Mouse (Mus musculus): ENCODE measurements around the gene Hoxd13. TPM values are rescaled to one million over a fixed set of nuclear protein-coding genes. Genes with fewer than 3 reads are reported as not detected.

Gene Hoxd13
- total RNA-seq, 1 experiment from 2014 or later = not detected

DNA sequence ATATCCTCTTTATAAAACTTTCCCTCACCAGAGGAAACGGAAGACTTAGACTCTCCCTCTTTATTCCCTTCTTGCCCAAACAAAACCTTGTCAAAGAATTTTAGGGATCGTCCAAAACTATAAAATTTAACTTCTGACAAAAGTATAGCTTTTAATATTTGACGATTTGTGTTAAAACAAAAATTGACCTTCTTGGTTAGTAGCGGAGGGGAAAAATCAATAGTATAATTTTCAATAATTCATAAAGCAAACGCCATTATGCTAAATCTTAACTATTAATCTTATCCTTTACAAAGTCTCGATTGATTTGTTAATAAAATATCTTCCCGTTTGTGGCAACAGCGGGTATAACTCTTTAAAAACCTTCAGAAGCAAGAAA lies 22.2 kb downstream of the Hoxd13 start:
- ATAC-seq (replicated peaks; ENCODE audit: insufficient number of reproducible peaks, low FRiP score, low TSS enrichment, poor library complexity, severe bottlenecking) = no peak

DNA sequence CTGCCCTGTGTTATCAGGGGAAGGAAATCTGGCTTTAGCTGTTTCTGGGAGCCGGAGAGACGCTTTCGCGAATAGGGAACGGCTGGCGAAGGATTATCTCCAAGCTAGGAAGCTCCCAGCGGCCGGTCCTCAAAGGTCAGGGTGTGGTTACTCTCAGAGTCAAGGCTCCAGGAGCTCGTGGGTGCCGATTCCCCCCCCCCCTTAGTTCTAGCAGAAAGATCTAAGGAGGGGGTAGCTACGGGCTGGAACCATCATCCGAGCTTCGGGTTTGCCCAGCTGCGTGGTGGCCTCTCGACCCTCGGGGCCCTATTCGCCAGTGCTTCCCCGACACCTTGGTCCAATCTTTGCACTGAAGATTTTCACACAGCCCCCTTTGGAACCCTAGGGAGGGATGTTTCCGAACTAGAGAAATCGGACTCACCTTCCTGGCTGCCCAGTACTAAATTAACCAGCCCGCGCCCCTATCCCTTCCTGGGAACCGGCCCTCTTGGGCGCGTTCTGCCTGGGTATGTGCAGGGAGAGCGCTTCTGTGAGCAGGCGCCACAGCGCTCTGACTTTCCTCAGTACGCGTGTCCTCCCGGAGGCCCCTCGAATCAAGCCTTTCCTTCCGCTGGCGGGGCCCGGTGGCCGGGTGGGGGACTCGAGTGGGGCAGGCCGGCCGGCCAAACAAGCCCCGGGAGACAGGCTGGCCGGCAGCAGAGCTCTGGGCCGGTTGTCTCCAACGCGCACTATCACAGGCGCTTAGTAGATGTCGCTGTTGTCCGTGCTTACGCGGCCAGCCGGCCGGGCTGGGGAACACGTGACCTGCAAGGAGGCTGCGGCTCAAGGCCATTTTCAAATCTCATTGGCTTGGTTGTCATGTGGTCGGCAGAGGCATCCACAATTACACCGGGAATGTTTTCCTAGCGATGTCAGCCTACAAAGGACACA lies 23.2 kb downstream of the Hoxd13 start, which contains the start of gene Hoxd10:
Hoxd10 (plus strand) TSS at position 903 of the 930 bp plus-strand sequence.
- no peak for ATAC-seq (replicated peaks; ENCODE audit: insufficient number of reproducible peaks, low FRiP score, low TSS enrichment, poor library complexity, severe bottlenecking)

- ATAC-seq (replicated peaks; ENCODE audit: insufficient number of reproducible peaks, low FRiP score, low TSS enrichment, poor library complexity, severe bottlenecking) = no peak
Observed at GRCm38 (mm10) chr2:74691995-74692807, 24.1 kb downstream of the Hoxd13 start.

DNA sequence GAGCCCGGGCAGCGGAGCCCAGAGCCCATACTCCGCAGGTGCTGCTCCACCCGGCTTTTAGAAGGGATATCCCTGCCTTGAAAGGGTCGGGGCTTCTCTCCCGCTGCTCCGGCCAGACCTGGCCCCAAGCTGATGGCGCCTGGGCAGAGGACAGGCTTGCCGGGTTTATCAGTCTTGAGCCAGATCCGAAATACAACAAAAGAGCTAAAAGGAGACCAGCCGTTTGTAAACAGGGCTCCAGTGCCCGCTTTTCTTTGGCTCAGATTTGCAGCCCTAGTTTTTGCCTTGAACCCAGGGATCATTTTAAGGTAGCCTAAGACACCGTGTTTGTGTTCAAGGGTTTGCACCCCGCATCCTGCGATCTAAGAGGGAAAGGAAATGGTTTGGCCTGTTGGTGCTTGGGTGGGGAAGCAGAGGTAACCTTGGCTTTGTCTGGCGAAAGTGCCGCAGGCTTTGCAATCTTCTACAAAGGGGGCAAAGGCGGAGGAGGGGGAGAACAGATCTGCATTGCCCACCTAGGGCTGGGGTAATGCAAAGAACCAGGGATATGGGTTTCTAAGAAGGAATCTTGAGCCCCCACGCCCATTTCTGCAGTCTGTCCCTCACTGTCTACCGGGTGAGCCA lies 24.8 kb downstream of the Hoxd13 start:
- ATAC-seq (replicated peaks; ENCODE audit: insufficient number of reproducible peaks, low FRiP score, low TSS enrichment, poor library complexity, severe bottlenecking) = peak; percentile 38; the same call in 1 of the 2 replicates

GRCm38 (mm10) chr2:74693432-74693827 lies 25.3 kb downstream of the Hoxd13 start:
- no peak for ATAC-seq (replicated peaks; ENCODE audit: insufficient number of reproducible peaks, low FRiP score, low TSS enrichment, poor library complexity, severe bottlenecking)

DNA sequence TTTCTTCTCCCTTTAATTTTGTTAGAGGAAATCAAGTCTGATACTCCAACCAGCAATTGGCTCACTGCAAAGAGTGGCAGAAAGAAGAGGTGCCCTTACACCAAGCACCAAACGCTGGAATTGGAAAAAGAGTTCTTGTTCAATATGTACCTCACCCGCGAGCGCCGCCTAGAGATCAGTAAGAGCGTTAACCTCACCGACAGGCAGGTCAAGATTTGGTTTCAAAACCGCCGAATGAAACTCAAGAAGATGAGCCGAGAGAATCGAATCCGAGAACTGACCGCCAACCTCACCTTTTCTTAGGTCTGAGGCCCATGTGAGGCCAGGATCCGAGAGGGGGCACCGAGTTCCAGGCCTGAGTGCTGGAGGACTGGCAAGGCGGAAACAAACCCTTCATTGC lies 26.0 kb downstream of the Hoxd13 start:
- no peak for ATAC-seq (replicated peaks; ENCODE audit: insufficient number of reproducible peaks, low FRiP score, low TSS enrichment, poor library complexity, severe bottlenecking)

DNA sequence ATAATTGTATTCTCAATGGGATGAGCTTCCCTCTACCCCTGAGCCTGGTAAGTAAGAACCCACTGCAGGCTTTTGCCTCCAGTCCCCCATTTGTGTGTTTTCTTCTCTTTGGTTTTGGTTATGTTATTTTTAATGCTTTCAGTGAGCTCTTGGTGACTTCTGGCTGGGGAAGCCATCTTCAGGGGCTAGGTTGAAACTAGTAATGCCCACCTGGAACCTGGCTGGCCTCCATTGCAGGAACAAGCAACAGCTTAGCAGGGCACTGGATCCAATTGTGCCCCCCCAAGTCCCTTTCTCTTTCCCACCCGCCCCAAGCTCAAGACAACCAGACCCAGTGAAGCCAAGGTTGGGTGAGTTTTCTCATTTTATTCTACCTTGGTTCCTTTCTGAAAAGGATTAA lies 27.3 kb downstream of the Hoxd13 start:
- ATAC-seq (replicated peaks; ENCODE audit: insufficient number of reproducible peaks, low FRiP score, low TSS enrichment, poor library complexity, severe bottlenecking) = no peak

DNA sequence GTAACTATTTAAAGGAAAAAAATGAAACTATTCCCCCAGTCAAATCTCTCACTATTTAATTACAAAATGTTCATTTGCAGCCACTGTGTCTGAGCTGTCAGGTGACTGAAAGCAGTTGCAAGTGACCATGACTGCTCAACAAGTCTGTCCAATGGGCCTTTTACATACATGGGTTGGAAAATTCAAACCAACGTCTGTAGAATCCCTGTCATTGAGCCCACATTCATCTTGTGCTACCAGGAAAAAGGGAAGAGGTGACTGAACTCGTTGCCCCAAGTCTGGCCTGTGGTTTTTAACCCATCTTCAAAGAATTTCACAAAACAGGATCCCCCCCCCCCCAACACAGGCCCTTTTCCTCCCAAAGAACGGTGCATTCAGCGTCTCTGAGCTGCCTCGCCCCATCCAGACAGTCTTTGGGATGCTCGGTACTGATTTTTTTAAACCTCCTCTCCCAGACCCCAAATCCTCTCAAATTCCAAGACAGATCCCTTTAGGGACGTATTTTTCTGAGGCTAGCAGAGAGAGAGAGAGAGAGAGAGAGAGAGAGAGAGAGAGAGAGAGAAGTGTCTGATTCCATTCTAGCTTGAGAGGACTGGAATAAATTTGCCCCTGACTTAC lies 27.8 kb downstream of the Hoxd13 start:
- ATAC-seq (replicated peaks; ENCODE audit: insufficient number of reproducible peaks, low FRiP score, low TSS enrichment, poor library complexity, severe bottlenecking) = no peak

GRCm38 (mm10) chr2:74696442-74697335 lies 28.6 kb downstream of the Hoxd13 start:
- ATAC-seq (replicated peaks; ENCODE audit: insufficient number of reproducible peaks, low FRiP score, low TSS enrichment, poor library complexity, severe bottlenecking) = no peak

DNA sequence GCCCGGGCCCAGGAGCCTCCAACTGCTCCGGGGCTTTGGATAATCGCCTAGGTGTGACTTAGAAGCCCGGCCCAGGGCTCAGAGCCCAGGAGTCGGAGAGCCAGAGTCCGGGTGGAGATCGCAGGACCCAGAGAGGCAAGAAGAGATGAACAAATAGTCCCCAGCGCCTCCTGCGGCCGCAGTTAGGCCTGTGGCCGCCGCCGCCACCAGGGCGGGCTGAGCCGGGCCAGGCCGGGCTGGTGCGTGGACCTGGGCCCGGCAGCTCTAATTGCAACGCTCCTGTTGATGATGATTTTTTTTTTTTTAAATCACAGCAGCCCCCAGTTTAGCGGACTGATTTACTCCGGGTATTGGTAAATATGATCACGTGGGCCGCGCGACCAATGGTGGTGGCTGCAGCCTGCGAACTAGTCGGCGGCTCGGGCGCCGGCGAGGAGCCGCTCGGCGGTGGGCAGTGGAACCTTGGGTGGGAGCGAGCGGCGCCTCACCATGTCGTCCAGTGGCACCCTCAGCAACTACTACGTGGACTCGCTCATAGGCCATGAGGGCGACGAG lies 29.5 kb downstream of the Hoxd13 start, which contains the start of gene Hoxd9:
Hoxd9 (plus strand) TSS at position 161 of the 555 bp plus-strand sequence.
- no peak for ATAC-seq (replicated peaks; ENCODE audit: insufficient number of reproducible peaks, low FRiP score, low TSS enrichment, poor library complexity, severe bottlenecking)

GRCm38 (mm10) chr2:74698201-74699052 lies 30.3 kb downstream of the Hoxd13 start:
- ATAC-seq (replicated peaks; ENCODE audit: insufficient number of reproducible peaks, low FRiP score, low TSS enrichment, poor library complexity, severe bottlenecking) = no peak

GRCm38 (mm10) chr2:74699053-74699430 lies 30.9 kb downstream of the Hoxd13 start:
- ATAC-seq (replicated peaks; ENCODE audit: insufficient number of reproducible peaks, low FRiP score, low TSS enrichment, poor library complexity, severe bottlenecking) = no peak

DNA sequence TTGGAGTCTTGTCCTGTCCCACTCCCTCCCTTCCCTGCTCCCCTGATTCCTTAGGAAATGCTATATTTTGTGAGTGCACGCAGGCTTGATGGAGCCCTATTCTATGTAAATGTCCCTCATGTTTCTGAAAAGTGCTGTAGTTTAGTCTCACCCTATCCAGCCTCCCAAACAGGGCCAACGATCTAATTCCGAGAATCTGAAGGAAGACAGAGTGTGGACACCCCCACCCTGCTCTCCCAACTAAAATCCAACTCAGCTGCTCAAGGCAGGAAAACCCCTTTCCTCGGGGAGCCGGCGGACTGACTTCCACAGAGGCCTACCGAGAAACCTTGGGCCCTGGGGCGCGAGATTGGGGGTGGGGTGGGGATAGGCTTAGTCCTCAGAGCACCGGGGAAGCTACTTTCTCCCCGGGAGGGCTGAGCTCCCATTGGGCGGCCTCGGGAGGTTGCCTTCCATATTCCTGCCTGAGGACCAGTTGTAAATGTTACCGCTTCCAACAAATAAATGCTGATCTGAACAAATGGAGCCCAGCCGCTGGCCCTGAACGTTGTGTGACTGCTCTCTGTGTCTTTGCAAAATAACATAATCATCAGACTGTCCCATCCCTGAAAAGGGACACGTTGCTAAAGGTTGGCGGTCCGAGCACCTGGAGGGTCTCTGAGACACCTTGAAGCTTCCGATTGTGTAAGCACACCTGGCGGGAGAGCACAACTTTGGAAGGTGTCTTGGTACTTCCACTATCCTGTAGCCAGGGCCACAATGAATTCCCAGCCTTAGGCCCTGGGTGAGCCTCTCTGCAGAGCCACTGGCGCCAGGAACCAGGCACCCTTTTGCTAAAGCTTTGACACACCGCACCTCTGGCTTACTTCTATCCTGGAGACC lies 31.8 kb downstream of the Hoxd13 start:
- no peak for ATAC-seq (replicated peaks; ENCODE audit: insufficient number of reproducible peaks, low FRiP score, low TSS enrichment, poor library complexity, severe bottlenecking)

- ATAC-seq (replicated peaks; ENCODE audit: insufficient number of reproducible peaks, low FRiP score, low TSS enrichment, poor library complexity, severe bottlenecking) = no peak; the same call in 1 of the 2 replicates
Observed at GRCm38 (mm10) chr2:74700546-74701112, 32.5 kb downstream of the Hoxd13 start.
